Mouse (Mus musculus): ENCODE results near the gene 4933411K16Rik. TPM values are rescaled to one million over a fixed set of nuclear protein-coding genes. Genes with fewer than 3 reads are reported as not detected.
A peak's percentile ranks its signal among the peaks of the same experiment; 100 is the strongest.

The 4933411K16Rik gene
- total RNA-seq, 2 experiments from 2014 or later, result not detected

GRCm38 (mm10) chr19:42034881-42035455 lies 17.1 kb upstream of the 4933411K16Rik start:
- peak; percentile 21; the same call in 1 of the 2 replicates for ATAC-seq (replicated peaks; ENCODE audit: low FRiP score, low TSS enrichment, poor library complexity, severe bottlenecking)

- ATAC-seq (replicated peaks; ENCODE audit: low FRiP score, low TSS enrichment, poor library complexity, severe bottlenecking), result peak; percentile 90
Measured at GRCm38 (mm10) chr19:42035456-42036248, 16.4 kb upstream of the 4933411K16Rik start, which contains the start of gene Ankrd2. Ankrd2 (plus strand) TSS chr19:42036000.

- no peak for ATAC-seq (replicated peaks; ENCODE audit: low FRiP score, low TSS enrichment, poor library complexity, severe bottlenecking)
Measured at GRCm38 (mm10) chr19:42036357-42036756, 15.7 kb upstream of the 4933411K16Rik start.

- no peak for ATAC-seq (replicated peaks; ENCODE audit: low FRiP score, low TSS enrichment, poor library complexity, severe bottlenecking)
Measured at GRCm38 (mm10) chr19:42037167-42037702, 14.8 kb upstream of the 4933411K16Rik start.

- no peak for ATAC-seq (replicated peaks; ENCODE audit: low FRiP score, low TSS enrichment, poor library complexity, severe bottlenecking)
Measured at GRCm38 (mm10) chr19:42038310-42038709, 13.7 kb upstream of the 4933411K16Rik start.

- no peak for ATAC-seq (replicated peaks; ENCODE audit: low FRiP score, low TSS enrichment, poor library complexity, severe bottlenecking)
Measured at GRCm38 (mm10) chr19:42043988-42044387, 8.1 kb upstream of the 4933411K16Rik start.

- peak; percentile 88 for ATAC-seq (replicated peaks; ENCODE audit: low FRiP score, low TSS enrichment, poor library complexity, severe bottlenecking)
Measured at GRCm38 (mm10) chr19:42045269-42046102, 6.6 kb upstream of the 4933411K16Rik start, which contains the start of gene Hoga1. Hoga1 (plus strand) TSS chr19:42045610.

GRCm38 (mm10) chr19:42050251-42050650 lies 1.8 kb upstream of the 4933411K16Rik start:
- ATAC-seq (replicated peaks; ENCODE audit: low FRiP score, low TSS enrichment, poor library complexity, severe bottlenecking), result no peak

- no peak for ATAC-seq (replicated peaks; ENCODE audit: low FRiP score, low TSS enrichment, poor library complexity, severe bottlenecking)
Measured at GRCm38 (mm10) chr19:42051351-42051750, 697 bp upstream of the 4933411K16Rik start.

- ATAC-seq (replicated peaks; ENCODE audit: low FRiP score, low TSS enrichment, poor library complexity, severe bottlenecking), result no peak
Measured at GRCm38 (mm10) chr19:42054255-42054654, 2.2 kb downstream of the 4933411K16Rik start.

GRCm38 (mm10) chr19:42055881-42056280 lies 3.8 kb downstream of the 4933411K16Rik start:
- ATAC-seq (replicated peaks; ENCODE audit: low FRiP score, low TSS enrichment, poor library complexity, severe bottlenecking), result no peak

- no peak for ATAC-seq (replicated peaks; ENCODE audit: low FRiP score, low TSS enrichment, poor library complexity, severe bottlenecking)
Measured at GRCm38 (mm10) chr19:42056719-42057409, 4.8 kb downstream of the 4933411K16Rik start.

- no peak for ATAC-seq (replicated peaks; ENCODE audit: low FRiP score, low TSS enrichment, poor library complexity, severe bottlenecking)
Measured at GRCm38 (mm10) chr19:42058426-42058825, 6.4 kb downstream of the 4933411K16Rik start.

- ATAC-seq (replicated peaks; ENCODE audit: low FRiP score, low TSS enrichment, poor library complexity, severe bottlenecking), result no peak
Measured at GRCm38 (mm10) chr19:42061443-42061842, 9.4 kb downstream of the 4933411K16Rik start.

GRCm38 (mm10) chr19:42068441-42069240 lies 16.6 kb downstream of the 4933411K16Rik start:
- no peak for ATAC-seq (replicated peaks; ENCODE audit: low FRiP score, low TSS enrichment, poor library complexity, severe bottlenecking)

- ATAC-seq (replicated peaks; ENCODE audit: low FRiP score, low TSS enrichment, poor library complexity, severe bottlenecking), result no peak
Measured at GRCm38 (mm10) chr19:42069241-42069525, 17.1 kb downstream of the 4933411K16Rik start.

GRCm38 (mm10) chr19:42071221-42071620 lies 19.2 kb downstream of the 4933411K16Rik start:
- no peak for ATAC-seq (replicated peaks; ENCODE audit: low FRiP score, low TSS enrichment, poor library complexity, severe bottlenecking)

GRCm38 (mm10) chr19:42071886-42072608 lies 20.0 kb downstream of the 4933411K16Rik start:
- ATAC-seq (replicated peaks; ENCODE audit: low FRiP score, low TSS enrichment, poor library complexity, severe bottlenecking), result no peak
